Mouse (Mus musculus) urinary bladder, adult 2 months (tissue): ENCODE measurements around the gene Ctbp2. TPM values are rescaled to one million over a fixed set of nuclear protein-coding genes. Genes with fewer than 3 reads are reported as not detected.

Source experiments
- DNase-seq: peaks from one replicate; pipeline ENCODE4 v3.0.0; 2022; ENCODE audit warnings: low spot score
- polyA plus RNA-seq: library from polyadenylated mRNA; depleted of rRNA; stranded (reverse); fragments of >200 nt; gene quantifications from 2 replicates; pipeline ENCODE4 v1.2.3, GENCODE M21; 2012

Gene Ctbp2
- polyA plus RNA-seq, 1 experiment: 99.4 TPM

GRCm38 (mm10) chr7:133085408-133085807, 38.7 kb downstream of the Ctbp2 start:
- DNase-seq: no peak

GRCm38 (mm10) chr7:133083936-133084614, 40.1 kb downstream of the Ctbp2 start:
- DNase-seq: no peak

GRCm38 (mm10) chr7:133078929-133079328, 45.2 kb downstream of the Ctbp2 start:
- DNase-seq: no peak

- no peak for DNase-seq
Measured at GRCm38 (mm10) chr7:133074462-133075133, 49.6 kb downstream of the Ctbp2 start.

GRCm38 (mm10) chr7:133073147-133073651, 51.0 kb downstream of the Ctbp2 start:
- DNase-seq: no peak

- DNase-seq: no peak
Measured at GRCm38 (mm10) chr7:133072535-133072934, 51.6 kb downstream of the Ctbp2 start.

- no peak for DNase-seq
Measured at GRCm38 (mm10) chr7:133067321-133067841, 56.8 kb downstream of the Ctbp2 start.

- no peak for DNase-seq
Measured at GRCm38 (mm10) chr7:133066776-133067175, 57.4 kb downstream of the Ctbp2 start.

- DNase-seq: no peak
Measured at GRCm38 (mm10) chr7:133062055-133062454, 62.1 kb downstream of the Ctbp2 start.

- DNase-seq: no peak
Measured at GRCm38 (mm10) chr7:133060170-133060569, 64.0 kb downstream of the Ctbp2 start.

GRCm38 (mm10) chr7:133059517-133060104, 64.5 kb downstream of the Ctbp2 start:
- no peak for DNase-seq

- no peak for DNase-seq
Measured at GRCm38 (mm10) chr7:133059150-133059509, 65.0 kb downstream of the Ctbp2 start.

GRCm38 (mm10) chr7:133058496-133059149, 65.5 kb downstream of the Ctbp2 start:
- no peak for DNase-seq

- no peak for DNase-seq
Measured at GRCm38 (mm10) chr7:133056924-133057323, 67.2 kb downstream of the Ctbp2 start.

GRCm38 (mm10) chr7:133054486-133054885, 69.7 kb downstream of the Ctbp2 start:
- DNase-seq: no peak

- no peak for DNase-seq
Measured at GRCm38 (mm10) chr7:133053757-133054156, 70.4 kb downstream of the Ctbp2 start.

- no peak for DNase-seq
Measured at GRCm38 (mm10) chr7:133052819-133053218, 71.3 kb downstream of the Ctbp2 start.

- no peak for DNase-seq
Measured at GRCm38 (mm10) chr7:133050681-133051080, 73.5 kb downstream of the Ctbp2 start.

- DNase-seq: no peak
Measured at GRCm38 (mm10) chr7:133048085-133048630, 76.0 kb downstream of the Ctbp2 start.

GRCm38 (mm10) chr7:133047287-133047686, 76.9 kb downstream of the Ctbp2 start:
- DNase-seq: no peak

- no peak for DNase-seq
Measured at GRCm38 (mm10) chr7:133044721-133045120, 79.4 kb downstream of the Ctbp2 start.

GRCm38 (mm10) chr7:133041784-133042183, 82.4 kb downstream of the Ctbp2 start:
- DNase-seq: peak; percentile 41
